Mouse (Mus musculus): ENCODE data around the gene Cnpy1. TPM values are rescaled to one million over a fixed set of nuclear protein-coding genes. Genes with fewer than 3 reads are reported as not detected.

The Cnpy1 gene
- total and polyA plus RNA-seq, 2 experiments from 2014 or later, result 0.44 to 1.6 TPM

- Histone ChIP-seq H3K36me3 (ENCODE audit: insufficient read depth) (no peaks in the 10 kb centered on the region), H3K27me3 (ENCODE audit: insufficient read depth, low read length) (no peaks in the 10 kb centered on the region), H3K4me2 (ENCODE audit: low read depth) (no peak overlapping the region), H3K9ac (no peak overlapping the region), H3K4me1 (ENCODE audit: insufficient read depth) (no peaks in the 10 kb centered on the region), H3K9me3 (ENCODE audit: low read length) (no peaks in the 10 kb centered on the region), H3K27ac (ENCODE audit: low read depth, low read length) (no peak overlapping the region), H3K4me3 (ENCODE audit: low read depth, low read length) (no peak overlapping the region)
- WGBS, result 83% methylated on average over 4 of the region's 4 CpGs
- TF ChIP-seq CTCF (IDR thresholded peaks at IDR 0.05; ENCODE audit: low read depth), result no peak
- DNase-seq, result no peak
- ATAC-seq, result no peak
Observed at GRCm38 (mm10) chr5:28241423-28241822, 4.2 kb downstream of the Cnpy1 start.

GRCm38 (mm10) chr5:28239829-28240228, 5.8 kb downstream of the Cnpy1 start:
- Histone ChIP-seq H3K9ac (no peak overlapping the region), H3K27me3 (ENCODE audit: insufficient read depth, low read length) (no peaks in the 10 kb centered on the region), H3K36me3 (ENCODE audit: insufficient read depth) (no peaks in the 10 kb centered on the region), H3K9me3 (ENCODE audit: low read length) (no peaks in the 10 kb centered on the region), H3K4me2 (ENCODE audit: low read depth) (no peak overlapping the region), H3K4me1 (ENCODE audit: insufficient read depth) (no peaks in the 10 kb centered on the region), H3K4me3 (ENCODE audit: low read depth, low read length) (no peak overlapping the region), H3K27ac (ENCODE audit: low read depth, low read length) (no peak overlapping the region)
- 82% methylated on average over 5 of the region's 5 CpGs for WGBS
- no peak for TF ChIP-seq CTCF (IDR thresholded peaks at IDR 0.05; ENCODE audit: low read depth)
- DNase-seq, result no peak
- no peak for ATAC-seq

GRCm38 (mm10) chr5:28238876-28239275, 6.7 kb downstream of the Cnpy1 start:
- H3K36me3 ChIP-seq (ENCODE audit: insufficient read depth), result no peaks in the 10 kb centered on the region
- no peak for DNase-seq
- no peaks in the 10 kb centered on the region for H3K27me3 ChIP-seq (ENCODE audit: insufficient read depth, low read length)
- no peak for ATAC-seq
- H3K9ac ChIP-seq, result no peak overlapping the region
- no peak overlapping the region for H3K27ac ChIP-seq (ENCODE audit: low read depth, low read length)
- no peaks in the 10 kb centered on the region for H3K4me1 ChIP-seq (ENCODE audit: insufficient read depth)
- no peak overlapping the region for H3K4me2 ChIP-seq (ENCODE audit: low read depth)
- no peak overlapping the region for H3K4me3 ChIP-seq (ENCODE audit: low read depth, low read length)
- H3K9me3 ChIP-seq (ENCODE audit: low read length), result no peaks in the 10 kb centered on the region
- TF ChIP-seq CTCF (IDR thresholded peaks at IDR 0.05; ENCODE audit: low read depth), result no peak
- WGBS, result 81% methylated on average over 5 of the region's 5 CpGs

GRCm38 (mm10) chr5:28238152-28238551, 7.5 kb downstream of the Cnpy1 start:
- H3K36me3 ChIP-seq (ENCODE audit: insufficient read depth), result no peaks in the 10 kb centered on the region
- no peak overlapping the region for H3K9ac ChIP-seq
- H3K27me3 ChIP-seq (ENCODE audit: insufficient read depth, low read length), result no peaks in the 10 kb centered on the region
- H3K4me2 ChIP-seq (ENCODE audit: low read depth), result no peak overlapping the region
- no peaks in the 10 kb centered on the region for H3K4me1 ChIP-seq (ENCODE audit: insufficient read depth)
- H3K4me3 ChIP-seq (ENCODE audit: low read depth, low read length), result no peak overlapping the region
- no peak for ATAC-seq
- 14% methylated on average over 4 of the region's 4 CpGs for WGBS
- no peak overlapping the region for H3K27ac ChIP-seq (ENCODE audit: low read depth, low read length)
- TF ChIP-seq CTCF (IDR thresholded peaks at IDR 0.05; ENCODE audit: low read depth), result peak; percentile 41
- H3K9me3 ChIP-seq (ENCODE audit: low read length), result no peaks in the 10 kb centered on the region
- no peak for DNase-seq

DNA sequence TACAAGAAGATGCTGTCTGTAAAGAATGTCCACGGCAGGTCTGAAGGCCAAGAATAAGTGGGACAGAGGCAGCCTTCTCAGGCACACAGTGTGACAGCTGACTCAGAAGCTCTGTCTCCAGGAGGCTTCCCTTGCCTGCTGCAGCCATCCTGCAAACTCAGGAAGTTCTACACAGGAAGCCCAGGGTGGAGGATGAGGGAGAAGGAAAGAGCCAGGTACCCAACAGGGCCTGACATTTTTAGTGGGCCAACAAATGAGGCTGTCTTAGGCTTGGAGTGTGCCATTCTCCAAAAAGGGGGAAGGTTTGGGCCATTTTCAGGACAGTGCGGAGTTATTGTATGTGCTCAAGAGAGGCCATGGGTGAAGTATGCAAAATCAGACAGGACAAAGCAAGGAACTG, 7.9 kb downstream of the Cnpy1 start:
- 74% methylated on average over 2 of the region's 2 CpGs for whole genome bisulfite sequencing

DNA sequence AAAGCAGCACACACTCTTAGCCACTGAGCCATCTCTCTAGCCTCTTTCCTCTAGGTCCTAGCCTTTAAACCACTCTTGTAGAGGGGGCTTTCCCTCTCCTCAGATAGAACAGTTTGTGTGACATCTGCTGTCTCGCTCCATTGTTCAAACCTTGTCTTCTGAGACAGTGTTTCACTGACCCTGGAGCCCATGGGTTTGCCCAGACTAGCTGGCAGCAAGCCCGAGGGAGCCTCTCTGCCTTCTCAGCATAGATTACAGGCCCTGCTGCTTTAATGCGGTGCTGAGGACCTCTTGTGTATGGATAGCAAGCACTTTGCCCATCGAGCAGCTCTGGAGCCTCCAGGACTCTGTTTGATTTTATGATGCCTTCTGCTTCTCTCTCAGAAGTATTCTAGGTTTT, 8.6 kb downstream of the Cnpy1 start:
- 0 out of 2 replicates have a peak, but pooled peaks have one; percentile 14 for ATAC-seq
- Histone ChIP-seq H3K27me3 (ENCODE audit: insufficient read depth, low read length) (no peaks in the 10 kb centered on the region), H3K27ac (ENCODE audit: low read depth, low read length) (no peak overlapping the region), H3K9ac (no peak overlapping the region), H3K4me2 (ENCODE audit: low read depth) (no peak overlapping the region), H3K9me3 (ENCODE audit: low read length) (no peaks in the 10 kb centered on the region), H3K4me1 (ENCODE audit: insufficient read depth) (no peaks in the 10 kb centered on the region), H3K4me3 (ENCODE audit: low read depth, low read length) (no peak overlapping the region), H3K36me3 (ENCODE audit: insufficient read depth) (no peaks in the 10 kb centered on the region)
- TF ChIP-seq CTCF (IDR thresholded peaks at IDR 0.05; ENCODE audit: low read depth), result no peak
- DNase-seq, result peak; percentile 4
- 43% methylated on average over 4 of the region's 4 CpGs for WGBS

More for the DNA sequence above, 7.9 kb downstream of the Cnpy1 start:
- Histone ChIP-seq H3K27me3 (ENCODE audit: insufficient read depth, low read length) (no peaks in the 10 kb centered on the region), H3K9me3 (ENCODE audit: low read length) (no peaks in the 10 kb centered on the region), H3K4me2 (ENCODE audit: low read depth) (no peak overlapping the region), H3K27ac (ENCODE audit: low read depth, low read length) (no peak overlapping the region), H3K36me3 (ENCODE audit: insufficient read depth) (no peaks in the 10 kb centered on the region), H3K4me3 (ENCODE audit: low read depth, low read length) (no peak overlapping the region), H3K9ac (no peak overlapping the region), H3K4me1 (ENCODE audit: insufficient read depth) (no peaks in the 10 kb centered on the region)
- TF ChIP-seq CTCF (IDR thresholded peaks at IDR 0.05; ENCODE audit: low read depth), result no peak
- DNase-seq (no peak), ATAC-seq (no peak)

DNA sequence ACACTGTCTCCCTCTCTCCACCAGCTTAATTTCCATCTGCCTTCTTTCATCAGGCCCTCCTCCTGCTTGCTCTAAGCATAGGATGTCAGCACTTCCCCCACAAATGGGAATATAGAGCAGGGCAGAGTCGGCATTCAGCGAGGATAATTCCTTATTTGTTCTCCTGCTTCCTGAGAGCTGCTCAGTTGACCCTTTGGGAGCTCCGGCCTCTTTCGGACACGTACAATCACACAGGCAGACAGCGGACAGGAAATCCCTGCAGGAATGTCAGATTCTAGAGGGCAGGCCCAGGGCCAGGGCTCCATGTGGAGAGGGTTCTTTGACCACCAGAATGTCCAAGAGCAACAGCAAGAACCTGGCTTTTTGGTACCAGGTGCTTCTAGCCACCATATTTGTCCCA, 9.5 kb downstream of the Cnpy1 start:
- WGBS, result 13% methylated on average over 6 of the region's 6 CpGs

GRCm38 (mm10) chr5:28232101-28232500, 13.5 kb downstream of the Cnpy1 start:
- Histone ChIP-seq H3K4me1 (ENCODE audit: insufficient read depth) (no peaks in the 10 kb centered on the region), H3K27ac (ENCODE audit: low read depth, low read length) (no peak overlapping the region), H3K27me3 (ENCODE audit: insufficient read depth, low read length) (no peaks in the 10 kb centered on the region), H3K9me3 (ENCODE audit: low read length) (no peaks in the 10 kb centered on the region), H3K4me2 (ENCODE audit: low read depth) (no peak overlapping the region), H3K9ac (no peak overlapping the region), H3K4me3 (ENCODE audit: low read depth, low read length) (no peak overlapping the region), H3K36me3 (ENCODE audit: insufficient read depth) (no peaks in the 10 kb centered on the region)
- DNase-seq, result no peak
- TF ChIP-seq CTCF (IDR thresholded peaks at IDR 0.05; ENCODE audit: low read depth), result no peak
- no peak for ATAC-seq
- WGBS, result 66% methylated on average over 3 of the region's 3 CpGs

More for the DNA sequence above, 9.5 kb downstream of the Cnpy1 start:
- Histone ChIP-seq H3K4me3 (ENCODE audit: low read depth, low read length) (no peak overlapping the region), H3K9ac (no peak overlapping the region), H3K9me3 (ENCODE audit: low read length) (no peaks in the 10 kb centered on the region), H3K4me2 (ENCODE audit: low read depth) (no peak overlapping the region), H3K27me3 (ENCODE audit: insufficient read depth, low read length) (no peaks in the 10 kb centered on the region), H3K4me1 (ENCODE audit: insufficient read depth) (no peaks in the 10 kb centered on the region), H3K36me3 (ENCODE audit: insufficient read depth) (no peaks in the 10 kb centered on the region), H3K27ac (ENCODE audit: low read depth, low read length) (no peak overlapping the region)
- no peak for DNase-seq
- TF ChIP-seq CTCF (IDR thresholded peaks at IDR 0.05; ENCODE audit: low read depth), result no peak
- no peak for ATAC-seq

All from forebrain, postnatal 0 days (tissue).